Mouse (Mus musculus): ENCODE measurements around the gene Lce6a. TPM values are rescaled to one million over a fixed set of nuclear protein-coding genes. Genes with fewer than 3 reads are reported as not detected.

Lce6a gene
- total RNA-seq, 2 experiments from 2014 or later: not detected

Other genes starting within 250 kb of the Lce6a start
- gene Sprr2h, start 236.0 kb downstream of the Lce6a start, total RNA-seq (2021): not detected
- gene Sprr2i, start 213.7 kb downstream of the Lce6a start, total RNA-seq (2021): not detected
- gene Sprr2j-ps, start 203.6 kb downstream of the Lce6a start, total RNA-seq (2021): not detected
- 1 to 10 TPM; 4.7 to 7.1 TPM for gene Gm9774, start 192.2 kb downstream of the Lce6a start, total RNA-seq (2021)
- not detected for gene Sprr2k, start 189.1 kb downstream of the Lce6a start, total RNA-seq (2021)
- not detected for gene Sprr1b, start 182.9 kb downstream of the Lce6a start, total RNA-seq (2021)
- gene Sprr3, start 162.9 kb downstream of the Lce6a start, total RNA-seq (2021): not detected
- gene Sprr1a, start 135.8 kb downstream of the Lce6a start, total RNA-seq (2021): not detected
- gene Sprr4, start 121.2 kb downstream of the Lce6a start, total RNA-seq (2021): not detected
- gene 2310046K23Rik, start 87.1 kb downstream of the Lce6a start, total RNA-seq (2021): not detected
- gene Ivl, start 47.9 kb downstream of the Lce6a start, total RNA-seq (2021): not detected
- not detected for gene Smcp, start 32.7 kb downstream of the Lce6a start, total RNA-seq (2021)
- gene 2210017I01Rik, start 14.2 kb downstream of the Lce6a start, total RNA-seq (2021): not detected
- gene Lce1a1, start 26.6 kb upstream of the Lce6a start, total RNA-seq (2021): not detected
- gene Lce1b, start 35.3 kb upstream of the Lce6a start, total RNA-seq (2021): not detected
- gene Lce1a2, start 48.7 kb upstream of the Lce6a start, total RNA-seq (2021): not detected
- gene Lce1c, start 57.6 kb upstream of the Lce6a start, total RNA-seq (2021): not detected
- not detected for gene Lce1d, start 65.5 kb upstream of the Lce6a start, total RNA-seq (2021)
- gene Lce1e, start 87.4 kb upstream of the Lce6a start, total RNA-seq (2021): not detected
- gene Lce1f, start 98.7 kb upstream of the Lce6a start, total RNA-seq (2021): not detected
- gene Gm38119, start 117.4 kb upstream of the Lce6a start, total RNA-seq (2021): not detected
- not detected for gene Lce1g, start 130.7 kb upstream of the Lce6a start, total RNA-seq (2021)
- not detected for gene Lce1h, start 143.4 kb upstream of the Lce6a start, total RNA-seq (2021)
- not detected for gene Lce1i, start 157.2 kb upstream of the Lce6a start, total RNA-seq (2021)
- not detected for gene Lce1j, start 168.9 kb upstream of the Lce6a start, total RNA-seq (2021)
- gene Lce1k, start 186.2 kb upstream of the Lce6a start, total RNA-seq (2021): not detected
- gene Kprp, start 205.6 kb upstream of the Lce6a start, total RNA-seq (2021): not detected
- gene Lce1l, start 229.6 kb upstream of the Lce6a start, total RNA-seq (2021): not detected
- gene 2310050C09Rik, start 248.6 kb upstream of the Lce6a start, total RNA-seq (2021): not detected

Data from heart, adult 18-20 months (tissue).